Mouse (Mus musculus) Patski (cell line): ENCODE results near the gene Gal3st2. TPM values are rescaled to one million over a fixed set of nuclear protein-coding genes. Genes with fewer than 3 reads are reported as not detected.
"Not testable (repeated sequence)": the region's sequence is repeated elsewhere in the genome, so short reads cannot be mapped to it uniquely, and the experiment has no call there.

Source experiments
- ATAC-seq: fragments of 100-300 bp; one replicate; pipeline ENCODE4 v1.8.0; 2021
- CTCF ChIA-PET: fragments of 350-600 bp; sonication (Branson Sonifier 250); formaldehyde crosslinking; loops from one replicate; lab custom pipeline; 2022; ENCODE audit warnings: inconsistent platforms; lab: Charles Lee
- POLR2A ChIA-PET: fragments of 350-600 bp; sonication (Branson Sonifier 250); formaldehyde crosslinking; loops from one replicate; lab custom pipeline; 2022; ENCODE audit warnings: antibody characterized with exemption, inconsistent platforms; lab: Charles Lee
- DNase-seq: peaks from one replicate; pipeline ENCODE4 v3.0.0-alpha.2; 2011; ENCODE audit warnings: low read depth, low spot score
- H3K27me3 ChIP-seq: fragments of 371-371 bp; one replicate; pipeline ENCODE4 v1.5.1; 2021
- CTCF ChIP-seq: fragments of 100-300 bp; IDR thresholded peaks from one replicate; pipeline ENCODE4 v1.5.1; 2021
- in situ Hi-C: fragments of 300-500 bp; cut with MboI; formaldehyde crosslinking; loops from 3 replicates; pipeline ENCODE4 v1.11.1; 2018; ENCODE audit warnings: low pct_unique_long_range_greater_than_20kb, mixed read lengths
- polyA plus RNA-seq: library from polyadenylated mRNA; unstranded; gene quantifications from one replicate; pipeline ENCODE4 v1.2.3, GENCODE M21; 2021

The Gal3st2 gene
- polyA plus RNA-seq, 1 experiment from 2014 or later, result not detected

DNA sequence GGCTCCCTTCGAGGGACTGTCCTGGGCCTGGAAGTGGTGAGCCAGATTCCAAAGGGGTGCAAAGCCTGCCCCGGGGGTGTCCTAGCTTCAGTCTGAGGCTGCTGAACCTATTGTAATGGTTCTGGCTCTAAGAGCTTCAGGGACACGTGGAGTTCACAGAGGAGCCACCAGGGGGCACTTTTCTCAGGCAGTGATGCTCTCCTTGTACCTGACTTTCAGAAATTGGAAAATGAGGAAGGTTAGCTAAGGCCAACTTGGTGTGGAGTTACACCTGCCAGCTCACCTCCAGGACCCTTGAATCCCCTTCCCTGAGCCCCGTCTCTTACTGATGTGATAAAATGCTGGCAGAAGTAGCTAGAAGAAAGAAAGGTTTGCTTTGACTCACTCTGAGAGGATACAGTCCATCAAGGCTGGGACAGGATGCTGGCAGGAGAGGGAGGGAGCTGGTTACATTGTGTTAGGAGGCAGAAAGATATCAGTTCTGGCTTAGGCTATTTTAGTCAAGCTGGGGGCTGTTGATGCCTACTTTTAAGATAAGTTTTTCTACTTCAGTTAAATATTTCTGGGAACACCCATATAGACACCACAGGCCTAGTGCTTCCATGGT, 28.2 kb upstream of the Gal3st2 start:
- ATAC-seq, H3K27me3 ChIP-seq, POLR2A ChIA-PET, DNase-seq: not testable (repeated sequence)
- TF ChIP-seq CTCF, result peak; percentile 44
- in situ Hi-C loops, result loop anchor here (10.0 kb wide), 1 partner anchor 242 kb away; no protein-coding TSS in a partner anchor
- CTCF ChIA-PET, result interaction anchor here (1.0 to 1.3 kb wide), 3 partner anchors 12 to 246 kb away, joined by 3 to 4 read pairs (median 3); no protein-coding TSS in a partner anchor

DNA sequence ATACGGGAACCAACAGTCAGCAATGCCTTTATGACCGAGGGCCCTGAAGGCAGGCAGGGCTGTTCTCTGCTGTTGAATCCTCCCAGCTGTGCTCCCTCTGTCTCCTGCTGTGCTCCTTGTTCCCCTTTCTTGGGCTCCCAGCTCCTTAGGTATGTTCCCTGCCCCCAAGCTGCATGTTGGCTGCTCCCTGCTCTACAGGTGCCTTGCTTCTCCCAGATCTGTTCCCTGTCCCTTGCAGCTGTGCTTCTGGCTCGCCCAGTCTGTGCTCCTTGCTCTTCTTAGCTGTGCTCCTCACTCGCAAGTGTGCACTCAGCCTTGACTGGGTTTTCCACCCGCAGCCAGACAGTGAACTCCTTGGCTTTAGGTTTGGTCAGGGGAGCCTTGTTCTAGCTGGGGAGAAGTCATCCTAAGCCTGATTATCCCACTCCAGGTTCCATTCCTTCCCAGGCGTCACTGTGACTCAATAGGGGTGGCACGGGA, 26.4 kb upstream of the Gal3st2 start:
- no peaks in the 10 kb centered on the region for H3K27me3 ChIP-seq
- in situ Hi-C loops, result loop anchor here (10.0 kb wide), 1 partner anchor 240 kb away; no protein-coding TSS in a partner anchor
- ChIA-PET POLR2A (interaction anchor here (0.6 kb wide), 1 partner anchor 10 kb away, joined by 5 read pairs; the partner anchor contains the start of gene D2hgdh), CTCF (no interaction called here)
- TF ChIP-seq CTCF, result no peak
- no peak for DNase-seq
- peak; percentile 32 for ATAC-seq

DNA sequence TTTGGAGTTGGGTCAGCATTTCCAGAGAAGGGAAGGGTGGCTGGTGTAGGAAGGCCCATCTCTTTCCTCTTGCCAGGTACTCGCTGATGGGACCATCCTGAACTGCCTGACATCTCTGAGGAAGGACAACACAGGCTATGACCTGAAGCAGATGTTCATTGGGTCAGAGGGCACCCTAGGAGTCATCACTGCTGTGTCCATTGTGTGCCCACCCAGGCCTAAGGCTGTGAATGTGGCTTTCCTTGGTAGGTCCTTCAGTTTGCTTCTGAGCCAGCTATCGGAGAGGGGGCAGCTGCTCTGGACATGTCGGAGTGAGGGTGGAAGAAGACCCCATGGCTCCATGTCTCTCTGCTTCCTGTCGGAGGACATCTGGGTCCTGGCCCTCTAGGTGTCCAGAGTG, 25.9 kb upstream of the Gal3st2 start:
- in situ Hi-C loops, result loop anchor here (10.0 kb wide), 1 partner anchor 240 kb away; no protein-coding TSS in a partner anchor
- no peaks in the 10 kb centered on the region for H3K27me3 ChIP-seq
- no peak for TF ChIP-seq CTCF
- DNase-seq (no peak), ATAC-seq (no peak)
- CTCF ChIA-PET, result no interaction called here
- POLR2A ChIA-PET, result interaction anchor here (0.6 kb wide), 1 partner anchor 10 kb away, joined by 5 read pairs; the partner anchor contains the start of gene D2hgdh

DNA sequence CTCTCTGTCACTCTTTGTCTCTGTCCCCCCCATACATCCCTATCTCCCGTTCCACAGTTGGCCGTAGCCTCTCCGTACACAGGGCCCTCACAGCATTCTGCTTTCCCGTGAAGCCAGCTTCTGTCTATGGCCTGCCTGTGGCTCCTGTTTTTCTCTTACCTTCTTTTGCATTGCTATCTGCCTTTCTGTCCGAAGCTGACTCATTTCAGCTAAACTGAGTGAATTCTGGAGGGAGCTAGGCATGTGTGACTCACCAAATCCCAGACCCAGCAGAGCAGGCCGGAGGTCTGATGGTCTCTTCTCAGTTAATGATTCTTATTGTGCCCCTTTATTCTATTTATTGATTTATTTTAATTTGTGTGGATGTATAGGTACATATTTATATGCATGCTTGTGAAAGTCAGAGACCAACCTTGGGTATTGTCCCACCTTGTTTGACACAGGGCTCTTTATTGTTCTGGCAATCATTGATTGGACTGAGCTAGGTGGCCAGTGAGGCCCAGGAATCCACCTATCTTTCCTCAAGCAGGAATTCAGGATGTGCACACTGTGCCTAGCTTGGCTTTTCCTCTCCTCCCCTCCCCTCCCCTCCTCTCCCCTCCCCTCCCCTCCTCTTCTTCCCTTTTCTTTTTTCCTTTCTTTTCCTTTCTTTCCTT, 25.1 kb upstream of the Gal3st2 start:
- H3K27me3 ChIP-seq, result no peaks in the 10 kb centered on the region
- ChIA-PET CTCF (no interaction called here), POLR2A (no interaction called here)
- no peak for TF ChIP-seq CTCF
- peak; percentile 98 for ATAC-seq
- in situ Hi-C loops, result loop anchor here (10.0 kb wide), 1 partner anchor 239 kb away; no protein-coding TSS in a partner anchor
- peak; percentile 66 for DNase-seq

DNA sequence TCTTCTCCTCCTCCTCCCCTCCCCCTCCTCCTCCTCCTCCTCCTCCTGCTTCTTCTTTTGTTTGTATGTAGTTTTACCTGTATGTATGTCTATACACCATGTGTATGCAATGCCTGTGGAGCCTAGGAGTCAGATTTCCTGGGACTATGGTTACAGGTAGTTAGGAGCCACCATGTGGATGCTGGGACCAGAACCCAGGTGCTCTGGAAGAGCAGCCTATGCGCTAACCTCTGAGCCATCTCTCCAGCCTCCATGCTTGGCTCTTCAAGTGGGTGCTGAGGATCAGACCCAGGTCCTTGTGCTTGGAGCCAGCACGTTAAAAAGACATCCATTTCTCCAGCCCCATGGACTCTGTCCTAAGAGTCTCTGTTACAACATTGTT, 24.6 kb upstream of the Gal3st2 start:
- no peak for TF ChIP-seq CTCF
- CTCF ChIA-PET, result no interaction called here
- POLR2A ChIA-PET, result no interaction called here
- H3K27me3 ChIP-seq, result no peaks in the 10 kb centered on the region
- no peak for DNase-seq
- ATAC-seq, result no peak
- in situ Hi-C loops, result loop anchor here (10.0 kb wide), 1 partner anchor 238 kb away; no protein-coding TSS in a partner anchor

DNA sequence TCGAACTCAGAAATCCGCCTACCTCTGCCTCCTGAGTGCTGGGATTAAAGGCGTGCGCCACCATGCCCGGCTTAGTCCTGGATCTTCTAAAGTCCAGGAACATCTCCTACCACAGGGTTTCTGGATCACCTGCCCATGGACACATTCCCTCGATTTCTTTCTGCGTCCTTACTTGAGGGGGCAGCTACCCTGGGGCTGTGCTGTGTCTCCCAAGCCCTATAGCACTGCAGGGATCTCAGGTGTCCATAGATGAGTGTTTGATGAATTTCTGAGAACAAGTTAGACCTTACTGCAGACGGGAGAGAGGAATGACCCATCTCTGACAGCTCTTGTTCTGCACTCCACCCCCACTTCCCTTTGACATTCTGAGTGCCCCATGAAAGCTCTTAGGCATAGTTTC, 23.8 kb upstream of the Gal3st2 start:
- ATAC-seq (no peak), DNase-seq (no peak)
- no peaks in the 10 kb centered on the region for H3K27me3 ChIP-seq
- POLR2A ChIA-PET, result interaction anchor here (0.6 kb wide), 1 partner anchor 223 kb away, joined by 3 read pairs; no protein-coding TSS in a partner anchor
- CTCF ChIA-PET, result no interaction called here
- no peak for TF ChIP-seq CTCF
- in situ Hi-C loops, result loop anchor here (10.0 kb wide), 1 partner anchor 237 kb away; no protein-coding TSS in a partner anchor

DNA sequence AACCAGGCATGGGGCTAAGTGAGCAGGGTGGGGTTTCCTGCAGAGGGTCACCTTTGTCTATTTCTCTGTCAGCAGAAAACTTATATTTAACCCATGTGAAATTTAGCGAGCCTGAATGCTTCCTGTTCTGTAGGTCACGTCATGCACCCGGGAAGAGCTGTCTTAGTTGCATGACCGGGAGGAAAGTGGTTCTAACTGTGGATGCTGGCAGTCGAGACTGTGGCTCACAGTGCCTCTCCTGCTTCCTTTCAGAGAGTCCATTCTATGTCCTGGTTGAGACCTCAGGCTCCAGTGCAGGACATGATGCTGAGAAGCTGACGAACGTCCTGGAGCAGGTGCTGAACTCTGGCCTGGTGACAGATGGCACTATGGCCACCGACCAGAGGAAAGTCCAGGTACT, 22.5 kb upstream of the Gal3st2 start:
- ATAC-seq, DNase-seq, POLR2A ChIA-PET, CTCF ChIA-PET, H3K27me3 ChIP-seq: not testable (repeated sequence)
- in situ Hi-C loops, result loop anchor here (10.0 kb wide), 1 partner anchor 236 kb away; no protein-coding TSS in a partner anchor

DNA sequence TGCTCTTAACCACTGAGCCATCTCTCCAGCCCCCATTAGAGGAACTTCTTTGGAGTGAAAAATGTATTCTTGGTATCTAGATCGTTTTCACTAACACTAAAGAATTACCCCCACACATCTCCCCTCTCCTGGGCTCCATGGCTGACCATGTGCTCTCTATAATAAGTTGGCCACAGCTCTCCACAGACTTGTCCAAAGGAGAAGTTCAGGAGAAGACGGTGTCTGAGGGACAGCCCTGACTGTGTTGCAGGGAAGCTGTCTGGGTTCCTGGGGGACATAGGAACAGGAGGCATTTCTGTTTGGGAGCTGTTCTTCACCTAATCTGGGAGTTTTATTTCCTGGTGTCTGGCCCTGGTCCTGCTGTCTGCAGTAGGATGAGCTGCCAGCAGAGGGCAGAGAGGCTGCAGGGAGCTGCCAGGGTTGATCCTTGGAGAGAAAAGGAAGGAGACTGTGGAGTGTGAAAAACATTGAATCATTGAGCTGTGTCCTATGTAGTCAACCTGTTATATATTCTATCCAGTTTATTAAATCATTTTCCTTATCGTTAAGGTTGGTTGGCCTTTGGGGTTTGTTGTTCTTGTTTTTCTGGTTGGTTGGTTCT, 15.2 kb upstream of the Gal3st2 start:
- POLR2A ChIA-PET, H3K27me3 ChIP-seq, DNase-seq, CTCF ChIA-PET, in situ Hi-C loops: not testable (repeated sequence)
- peak; percentile 97 for ATAC-seq

DNA sequence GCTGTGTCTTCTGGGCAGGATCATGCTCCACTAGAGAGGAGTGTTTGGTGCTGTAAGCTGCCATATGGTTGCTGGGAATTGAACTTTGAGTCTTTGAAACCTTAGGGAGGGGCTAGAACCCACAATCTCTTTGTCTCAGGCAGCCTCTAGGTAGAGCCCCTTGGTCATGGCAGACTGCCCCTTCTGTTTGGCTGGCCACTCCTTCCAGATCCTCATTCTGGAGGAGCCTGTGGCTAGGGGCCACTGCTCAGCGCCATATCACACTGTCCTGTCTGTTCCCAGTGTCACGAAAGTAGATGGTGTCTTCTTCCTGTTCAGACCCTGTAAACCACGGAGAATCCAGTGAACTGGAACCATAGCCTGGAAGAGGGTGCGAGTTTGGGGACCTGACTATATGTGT, 5.3 kb upstream of the Gal3st2 start:
- DNase-seq, in situ Hi-C loops, ATAC-seq, CTCF ChIA-PET, POLR2A ChIA-PET, H3K27me3 ChIP-seq: not testable (repeated sequence)

DNA sequence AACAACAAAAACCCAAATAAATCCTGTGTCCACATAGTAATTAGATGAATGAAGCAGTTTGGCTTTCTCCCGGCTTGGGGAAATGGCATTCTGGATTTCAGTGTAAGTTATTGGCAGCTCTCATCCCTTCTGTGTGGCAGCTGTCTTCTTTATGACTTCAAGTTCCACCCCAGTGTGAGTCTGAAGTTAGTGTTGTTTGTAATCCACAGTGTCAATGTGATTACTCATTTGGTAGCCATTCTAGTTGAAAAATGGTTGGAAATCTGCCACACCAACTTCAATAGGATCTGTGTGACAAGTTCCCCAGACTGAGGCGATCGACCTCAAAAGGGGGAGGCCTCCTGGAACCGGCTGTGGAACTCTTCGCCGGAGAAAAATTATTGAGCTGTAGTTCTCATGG, 3.7 kb upstream of the Gal3st2 start:
- DNase-seq (no peak), ATAC-seq (no peak)
- TF ChIP-seq CTCF, result no peak
- ChIA-PET CTCF (no interaction called here), POLR2A (no interaction called here)
- H3K27me3 ChIP-seq, result no peaks in the 10 kb centered on the region
- in situ Hi-C loops, result no loop called here
